In genomic region chr14:121534501-121534900, GRCm38 (mm10) we compare ENCODE assay signal across 19 mouse cellular contexts. TPM values are rescaled to one million over a fixed set of nuclear protein-coding genes. Genes with fewer than 3 reads are reported as not detected.
"Had no signal": no experiment of that assay in that cellular context is flagged by ENCODE, and none has a peak within 500 bp of the region (broad histone marks: within the 10 kb centered on the region; RNA-seq: fewer than 3 reads in every experiment).

No protein-coding gene starts in this region.

- H3K27ac ChIP-seq: neural tube, embryonic 13.5 days; neural tube, embryonic 15.5 days; stomach, embryonic 15.5 days; stomach, postnatal 0 days had no signal

- H3K4me2 ChIP-seq: neural tube, embryonic 13.5 days; neural tube, embryonic 15.5 days; stomach, embryonic 15.5 days had no signal

- H3K36me3 ChIP-seq: neural tube, embryonic 13.5 days; neural tube, embryonic 15.5 days; stomach, embryonic 15.5 days had no signal

- H3K9me3 ChIP-seq: neural tube, embryonic 13.5 days; neural tube, embryonic 15.5 days; stomach, embryonic 15.5 days had no signal

- H3K4me3 ChIP-seq: neural tube, embryonic 13.5 days; neural tube, embryonic 15.5 days; stomach, embryonic 15.5 days had no signal

- H3K9ac ChIP-seq: neural tube, embryonic 13.5 days; neural tube, embryonic 15.5 days; stomach, embryonic 15.5 days had no signal

- H3K4me1 ChIP-seq: neural tube, embryonic 13.5 days; neural tube, embryonic 15.5 days; stomach, embryonic 15.5 days had no signal

- DNase-seq: retina, postnatal 1 day; right cerebral cortex, adult 18-20 months; right cerebral cortex, postnatal 14 days; right cerebral cortex, postnatal 25 days; right cerebral cortex, postnatal 4 days; spleen, adult 18-20 months; thymus, adult 18-20 months; thymus, adult 2 months; thymus, postnatal 14 days; thymus, postnatal 25 days; thymus, postnatal 36 days; thymus, postnatal 4 days had no signal

- H3K27me3 ChIP-seq: neural tube, embryonic 13.5 days; neural tube, embryonic 15.5 days; stomach, embryonic 15.5 days had no signal

RNA-seq across cellular contexts. Expression of gene Slc15a1, which starts 29.4 kb away (rescaled TPM):
- polyA plus RNA-seq: neural tube, embryonic 13.5 days; neural tube, embryonic 14.5 days; neural tube, embryonic 15.5 days; spleen, adult 2 months; stomach, embryonic 14.5 days had no signal
